Mouse (Mus musculus) ovary, postnatal 14 days (tissue): ENCODE measurements at regions not wholly inside any gene's neighbourhood (a gene's known extent, or its start where the extent isn't known, plus 50 kb on each side); places are given as distances from the start of the nearest gene placed in this dataset.
"Not testable (repeated sequence)": the region's sequence is repeated elsewhere in the genome, so short reads cannot be mapped to it uniquely, and the experiment has no call there.

Experiments used
- DNase-seq: peaks from one replicate; pipeline ENCODE4 v3.0.0; 2022; ENCODE audit warnings: low spot score

DNA sequence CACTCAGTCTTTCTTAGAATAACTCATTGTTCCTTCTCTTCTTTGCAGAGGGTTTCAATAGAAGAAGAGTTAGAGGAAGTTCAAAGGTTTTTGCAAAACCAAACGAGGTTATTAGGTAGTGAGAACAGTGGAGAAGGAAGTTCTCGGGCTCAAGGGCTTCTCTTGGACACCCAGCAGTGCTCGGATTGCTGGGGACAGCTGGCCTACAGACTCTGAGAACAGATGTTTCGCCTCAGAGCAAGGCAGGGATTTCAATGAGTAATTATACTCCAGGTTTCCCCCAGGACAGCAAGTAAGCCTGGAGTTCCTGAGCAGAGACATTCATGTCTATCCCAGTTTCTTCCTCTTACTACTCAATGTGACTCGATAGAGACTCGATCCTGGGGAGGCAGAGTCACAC, 94.4 kb downstream of the Cd24a start:
- DNase-seq = no peak

DNA sequence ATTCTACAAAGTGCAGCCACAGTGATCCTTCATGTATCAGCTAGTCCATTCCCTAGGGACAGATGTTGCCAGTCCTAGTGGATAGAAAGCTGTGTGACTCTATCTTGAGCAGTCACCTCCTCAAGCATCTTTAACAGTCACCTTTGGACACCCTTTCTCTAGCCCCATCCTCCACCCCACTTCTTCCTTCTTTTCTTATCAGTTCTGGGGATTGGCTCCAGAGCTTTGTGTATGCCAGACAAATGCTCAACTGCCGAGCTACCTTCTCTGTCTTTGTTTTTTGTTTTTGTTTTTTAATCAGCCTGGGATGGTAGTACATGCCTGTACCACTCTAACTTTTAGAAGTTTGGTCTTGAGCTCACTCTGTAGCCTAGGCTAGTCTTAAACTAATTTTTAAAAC, 96.7 kb downstream of the Cd24a start:
- DNase-seq = no peak

DNA sequence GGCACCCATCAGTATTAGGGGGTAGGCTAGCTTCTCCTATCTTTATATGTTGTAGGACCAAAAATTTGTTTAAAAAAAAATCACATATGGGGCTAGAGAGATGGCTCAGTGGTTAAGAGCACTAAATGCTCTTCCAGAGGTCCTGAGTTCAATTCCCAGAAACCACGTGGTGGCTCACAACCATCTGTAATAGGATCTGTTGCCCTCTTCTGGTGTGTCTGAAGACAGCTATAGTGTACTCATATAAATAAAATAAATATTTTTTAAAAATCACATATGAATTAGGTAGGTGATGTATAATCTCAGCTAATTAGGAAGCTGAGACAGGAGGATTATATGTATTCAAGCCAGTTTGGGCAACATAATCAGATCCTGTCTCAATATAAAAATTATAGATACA, 97.4 kb downstream of the Cd24a start:
- not testable (repeated sequence) for DNase-seq

DNA sequence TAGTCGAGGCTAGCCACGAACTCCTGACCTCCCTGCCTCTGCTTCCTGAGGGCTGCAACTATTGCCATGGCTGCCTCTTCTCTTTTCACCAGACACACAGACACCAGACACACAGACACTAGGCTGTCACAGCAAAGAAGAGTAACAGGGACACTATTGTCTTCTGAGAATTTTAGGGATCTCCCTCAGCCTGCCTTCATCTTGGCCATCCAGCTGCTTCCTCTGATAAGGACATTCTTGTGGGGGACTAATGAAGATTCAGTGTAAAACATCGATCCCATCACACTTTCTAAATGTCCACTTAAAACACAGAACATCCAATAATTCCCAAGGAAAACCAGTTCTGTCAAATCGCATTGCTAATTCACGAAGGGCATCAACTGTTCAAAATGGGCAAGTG, 98.2 kb downstream of the Cd24a start:
- no peak for DNase-seq

DNA sequence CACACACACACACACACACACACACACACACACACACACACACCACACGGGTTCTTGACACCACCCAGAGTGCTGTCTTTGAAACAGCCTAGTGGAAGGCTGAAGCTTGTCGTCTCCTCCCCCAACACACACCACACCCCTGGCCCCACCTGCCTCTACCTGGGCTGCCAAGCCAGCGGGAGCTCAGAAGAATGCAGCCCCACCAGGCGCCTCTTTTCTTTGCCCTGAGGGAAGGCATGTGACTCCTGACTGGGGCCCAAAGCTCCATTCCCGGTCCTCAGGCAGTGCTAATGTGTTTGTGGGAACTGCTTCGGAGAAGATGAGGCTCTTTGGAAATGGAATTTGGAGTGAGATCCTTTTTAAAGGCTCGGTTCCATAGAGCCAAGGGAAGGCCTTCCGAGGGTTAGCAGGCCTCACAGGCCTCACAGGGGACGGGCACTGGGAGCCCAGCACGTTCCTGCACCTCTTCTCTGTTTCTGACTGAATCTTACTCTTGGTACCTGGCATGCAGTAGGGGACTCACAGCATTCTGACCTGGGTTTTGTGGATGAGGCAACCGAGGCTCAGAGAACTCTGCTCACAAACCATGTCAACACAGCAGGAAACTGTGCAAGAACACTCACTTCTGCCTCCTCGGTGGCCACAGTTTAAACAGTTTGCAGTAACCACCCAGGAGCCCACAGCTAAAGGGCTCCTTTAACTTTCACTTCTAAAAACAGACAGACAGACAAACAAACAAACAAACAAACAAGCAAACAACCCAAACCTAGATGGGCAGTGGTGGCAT, 106.4 kb downstream of the Cd24a start:
- DNase-seq = no peak

DNA sequence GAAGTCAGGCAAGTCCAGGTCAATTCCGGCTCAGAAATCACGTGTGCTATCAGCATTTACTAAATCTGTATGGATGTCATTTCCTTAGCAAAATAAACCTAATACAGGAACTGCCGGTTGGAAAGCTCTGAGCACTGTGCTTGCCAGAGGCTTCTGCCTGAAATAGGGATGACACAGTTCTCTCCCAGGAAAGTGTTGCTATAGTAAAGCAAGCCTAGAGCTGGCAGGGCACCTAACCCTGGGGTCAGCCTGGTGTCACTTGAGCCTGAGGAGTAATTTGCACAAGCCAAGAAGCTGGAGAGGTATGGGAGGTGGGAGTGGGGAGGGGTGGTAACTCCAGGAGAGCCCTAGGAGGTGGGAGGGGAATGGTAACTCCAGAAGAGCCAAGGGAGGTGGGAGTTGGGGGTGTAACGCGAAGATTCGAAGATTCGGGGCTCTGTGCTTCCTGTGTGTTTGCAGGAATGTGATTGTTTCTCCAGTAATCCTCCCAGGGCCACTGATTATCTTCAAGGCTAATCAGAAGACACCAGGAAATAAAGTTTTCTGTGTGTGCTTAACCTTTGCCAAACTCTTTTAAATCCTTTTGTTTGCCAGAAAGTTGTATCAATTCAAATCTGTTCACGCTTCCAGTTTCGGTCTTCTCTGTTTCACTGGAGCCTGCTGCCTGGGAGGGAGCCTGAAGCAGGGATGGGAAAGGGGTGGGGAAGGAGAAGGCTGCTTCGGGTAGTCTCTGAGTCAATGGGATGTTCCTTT, 111.3 kb downstream of the Cd24a start:
- no peak for DNase-seq

DNA sequence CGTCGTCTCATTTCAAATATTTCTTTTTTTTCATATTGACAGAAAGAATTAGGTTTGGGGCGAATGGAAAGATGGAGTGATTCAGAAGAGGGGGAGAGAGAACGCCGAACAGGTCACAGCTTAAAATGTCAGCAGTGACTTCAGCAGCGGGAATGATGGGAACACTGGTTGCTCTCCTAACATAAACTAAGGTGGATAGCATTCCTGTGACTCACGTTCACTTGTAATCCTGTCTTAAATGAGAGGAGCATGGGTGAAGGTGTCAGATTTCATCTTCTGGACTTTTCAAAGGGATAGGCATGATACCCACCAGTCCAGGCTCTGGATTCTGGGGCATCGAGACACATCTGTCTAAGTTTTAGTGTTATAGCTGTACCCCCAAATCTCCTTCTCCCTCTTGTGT, 111.8 kb downstream of the Cd24a start:
- no peak for DNase-seq

DNA sequence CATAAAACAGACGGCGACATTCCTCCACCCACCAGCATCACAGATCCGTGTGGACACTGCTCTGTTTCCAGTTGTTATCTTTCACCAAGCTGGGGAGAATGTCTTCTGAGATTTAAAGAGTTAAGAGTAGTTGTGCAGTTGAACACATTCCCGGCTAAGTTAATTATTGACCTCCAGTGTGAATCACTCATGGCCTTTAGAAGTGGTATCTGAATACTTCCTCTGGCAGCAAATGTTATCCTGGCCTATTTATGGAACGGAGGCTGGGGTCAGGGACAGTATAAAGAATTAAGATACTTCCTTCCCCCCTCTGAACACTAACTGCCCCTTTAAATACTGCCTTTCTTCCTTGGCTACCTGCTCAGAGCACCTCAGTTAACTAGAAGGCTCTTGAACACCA, 115.9 kb downstream of the Cd24a start:
- no peak for DNase-seq

DNA sequence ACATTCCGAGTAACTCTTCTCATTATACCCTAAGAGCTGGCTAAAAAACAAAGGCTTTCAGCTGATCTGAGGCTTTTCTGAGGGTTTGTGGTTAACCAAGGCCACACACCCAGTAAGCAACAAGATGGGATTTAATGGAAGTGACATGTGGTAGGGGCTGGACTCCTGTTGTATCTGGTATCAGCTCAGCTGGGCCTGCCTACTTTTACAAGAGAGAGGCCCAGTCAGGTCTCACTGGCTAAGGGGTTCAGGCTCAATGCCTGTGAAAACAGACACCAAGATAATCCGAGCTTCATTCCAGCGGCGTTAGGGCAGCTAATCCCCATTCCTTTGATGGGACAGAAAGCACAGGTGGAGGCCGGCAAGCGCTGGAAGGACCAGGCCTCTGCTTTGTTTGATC, 116.4 kb downstream of the Cd24a start:
- DNase-seq = no peak

DNA sequence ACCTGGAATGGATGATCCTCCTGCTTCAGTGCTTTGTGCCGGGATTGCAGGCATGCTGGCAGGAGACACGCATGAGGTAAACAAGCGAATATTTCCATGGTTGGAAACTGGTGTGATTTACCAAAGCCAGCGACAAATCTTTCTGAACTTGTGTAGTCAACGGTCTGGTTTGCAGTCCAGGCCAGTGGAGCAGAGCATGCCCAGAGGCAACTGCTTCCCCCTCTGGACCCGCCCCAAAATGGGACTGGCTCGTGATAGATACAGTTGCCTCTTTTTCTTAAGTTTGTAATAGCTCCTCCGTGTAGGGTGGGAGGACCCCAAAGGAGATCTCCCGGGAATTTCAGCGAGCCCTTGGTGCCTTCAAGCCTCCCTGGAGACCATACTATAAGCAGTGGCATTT, 117.4 kb downstream of the Cd24a start:
- no peak for DNase-seq

DNA sequence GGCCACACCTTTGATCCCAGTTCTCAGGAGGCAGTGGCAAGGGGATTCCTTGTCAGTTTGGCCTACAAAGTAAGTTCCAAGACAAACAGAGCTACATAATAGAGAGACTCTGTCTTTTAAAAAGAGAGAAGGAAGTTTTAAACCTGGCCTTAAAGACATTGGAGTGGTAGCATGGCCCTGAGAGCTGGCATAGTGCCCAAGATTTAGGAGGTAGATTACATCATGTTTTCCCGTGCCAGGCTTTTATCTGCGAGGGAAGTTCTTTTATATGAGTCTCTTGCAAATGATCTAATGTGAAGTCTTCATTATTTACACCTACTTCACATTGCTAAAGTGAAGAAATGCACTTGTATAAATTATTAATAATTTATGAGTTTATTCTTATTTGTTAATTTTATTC, 119.8 kb downstream of the Cd24a start:
- DNase-seq = no peak

DNA sequence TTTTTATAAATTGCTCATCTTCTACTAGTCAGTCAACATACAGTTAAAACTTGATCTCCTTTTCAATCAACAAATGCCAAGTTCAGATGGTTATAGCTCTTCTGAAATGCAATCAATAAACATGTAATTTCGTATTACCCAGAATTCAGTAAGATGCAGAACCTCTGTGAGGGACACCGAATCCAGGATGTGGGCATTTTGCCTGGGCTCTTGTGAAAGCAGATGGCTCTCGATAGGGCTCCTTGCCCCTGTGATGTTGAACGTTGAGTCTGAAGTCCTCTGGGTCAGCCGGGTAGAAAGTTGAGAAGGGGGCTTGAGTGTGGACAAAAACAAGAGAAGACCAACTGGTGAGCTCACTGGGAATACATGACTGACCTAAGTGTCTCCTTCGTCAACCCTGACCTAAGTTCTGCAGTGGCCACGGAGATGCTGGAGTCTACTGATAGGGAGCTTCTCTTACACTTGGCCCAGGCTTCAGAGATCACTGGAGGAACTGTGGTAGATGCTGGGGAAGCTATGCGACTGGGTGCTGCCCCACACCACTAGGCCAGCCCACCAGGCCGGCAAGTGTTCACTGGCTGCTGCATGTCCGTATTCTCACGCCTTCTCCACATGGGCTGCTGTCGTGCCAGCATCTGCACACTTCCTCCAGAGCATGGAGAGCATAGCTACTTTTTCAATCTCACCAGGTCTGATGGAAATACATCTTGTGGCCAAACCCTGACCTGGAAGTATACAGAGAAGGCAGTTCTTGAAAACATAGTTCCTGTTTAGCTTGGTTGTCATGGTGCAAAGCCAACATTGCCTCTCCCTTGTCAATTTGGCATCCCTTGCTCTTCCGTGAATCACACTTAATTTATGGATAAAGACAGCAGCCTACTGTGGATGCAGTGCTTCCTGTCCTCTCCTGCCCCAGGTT, 122.5 kb downstream of the Cd24a start:
- no peak for DNase-seq

DNA sequence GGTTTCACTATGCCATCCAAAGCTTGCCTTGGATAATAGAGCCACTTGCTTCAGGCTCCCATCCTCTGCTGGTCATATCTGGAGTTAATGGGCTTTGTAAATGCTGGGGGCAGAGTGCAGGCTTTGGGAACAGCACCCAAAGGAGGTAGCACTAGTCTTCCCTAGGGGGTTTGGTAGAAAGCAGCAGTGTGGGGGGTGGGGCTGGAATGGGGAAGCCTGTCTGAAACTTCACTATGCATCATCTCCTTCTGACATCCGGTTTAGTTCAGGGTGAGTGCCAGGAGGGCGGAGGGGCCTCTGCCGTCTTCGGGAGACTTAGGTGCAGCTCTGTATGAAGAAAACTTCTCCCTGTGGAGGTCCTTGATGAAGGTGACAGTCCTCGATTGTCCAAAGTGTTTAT, 124.8 kb downstream of the Cd24a start:
- DNase-seq = no peak

DNA sequence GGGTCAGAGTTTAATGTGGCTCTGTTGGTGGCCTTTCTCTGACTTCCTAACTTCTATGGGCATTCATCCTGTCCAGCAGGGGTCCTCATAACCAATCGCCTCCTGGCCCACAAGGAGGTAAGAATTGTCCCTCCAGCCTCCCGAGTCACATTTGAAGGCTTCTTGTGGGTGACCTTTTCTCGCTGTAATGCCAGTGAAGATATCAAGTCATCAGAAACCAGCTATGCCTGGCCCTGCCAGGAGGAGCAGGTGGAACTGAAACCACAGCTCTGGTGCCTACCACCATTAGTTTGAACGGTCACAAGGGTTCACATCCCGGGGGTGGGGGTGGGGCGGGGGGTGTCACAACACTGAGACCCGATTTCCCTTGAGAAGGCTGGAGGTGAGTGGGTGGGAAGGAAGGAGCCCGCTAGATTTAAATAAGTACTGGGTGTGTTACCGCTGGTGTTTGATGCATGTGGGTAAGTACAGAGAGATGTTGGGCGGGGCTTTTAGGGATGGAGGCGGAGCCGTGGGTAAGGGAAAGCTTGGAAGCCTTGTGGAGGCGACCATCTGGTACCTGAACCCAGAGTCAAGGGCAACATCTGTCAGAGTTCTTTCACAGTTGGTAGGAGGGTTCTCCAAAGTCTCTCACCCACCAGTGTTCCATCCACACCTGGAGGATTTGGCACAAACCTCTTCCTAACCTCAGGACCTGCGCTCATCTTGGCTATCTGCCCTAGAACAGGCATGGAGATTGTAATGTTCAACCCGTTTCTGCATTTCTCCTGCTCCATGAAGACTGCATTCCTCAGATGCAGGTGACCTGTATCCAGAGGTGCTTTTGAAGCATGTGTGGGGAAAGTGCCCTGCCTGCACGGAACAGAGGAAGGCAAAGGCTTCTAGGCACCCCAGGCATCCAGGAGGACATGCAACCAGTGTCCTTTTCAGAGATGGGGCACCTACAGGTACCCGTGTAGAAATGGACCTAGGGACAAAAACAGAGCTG, 128.2 kb downstream of the Cd24a start:
- no peak for DNase-seq

DNA sequence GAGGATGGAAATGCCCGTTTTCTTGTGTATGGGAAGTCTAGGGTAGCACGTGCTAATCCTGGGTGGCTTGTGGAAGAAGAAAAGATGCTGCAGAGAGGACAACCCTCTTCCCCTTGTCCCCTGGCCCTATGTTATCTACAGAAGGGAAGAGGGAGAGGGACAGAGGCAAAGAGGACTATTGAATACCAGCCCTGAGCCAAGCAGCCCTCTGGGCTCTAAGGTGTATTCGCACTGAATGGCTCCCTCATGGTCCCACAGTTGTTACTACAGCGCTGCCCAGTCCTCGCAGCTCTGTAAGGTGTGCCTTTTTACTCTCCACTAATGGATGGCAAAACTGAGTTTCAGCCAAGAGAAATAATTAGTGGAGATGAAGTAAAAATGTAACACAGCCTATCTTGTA, 128.9 kb downstream of the Cd24a start:
- DNase-seq = no peak

DNA sequence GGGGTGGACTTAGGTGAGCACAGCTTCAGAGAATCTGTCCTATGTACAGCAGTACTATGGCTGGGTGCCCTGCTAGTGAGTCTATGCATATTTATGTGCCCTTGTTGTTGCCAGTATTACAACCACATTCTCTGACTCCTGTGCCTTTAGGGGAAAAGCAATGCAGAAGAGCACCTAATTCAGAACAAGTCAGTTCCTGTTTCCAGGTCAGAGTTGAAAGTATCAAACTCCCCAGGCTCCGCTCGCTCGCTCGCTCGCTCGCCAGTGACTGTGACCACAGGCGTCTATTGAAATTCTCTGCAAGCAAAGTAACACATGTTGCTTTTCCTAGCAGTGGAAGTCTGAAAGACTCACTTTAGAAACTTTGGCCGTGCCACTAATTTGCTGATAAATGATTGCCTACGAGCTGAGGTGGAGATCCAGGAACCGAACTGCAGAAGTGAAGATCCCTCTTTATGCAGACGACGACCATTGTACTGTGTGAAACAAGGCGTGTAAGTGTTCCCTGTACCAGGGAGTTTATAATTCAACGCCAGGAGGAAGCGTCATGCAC, 129.8 kb downstream of the Cd24a start:
- DNase-seq = no peak

DNA sequence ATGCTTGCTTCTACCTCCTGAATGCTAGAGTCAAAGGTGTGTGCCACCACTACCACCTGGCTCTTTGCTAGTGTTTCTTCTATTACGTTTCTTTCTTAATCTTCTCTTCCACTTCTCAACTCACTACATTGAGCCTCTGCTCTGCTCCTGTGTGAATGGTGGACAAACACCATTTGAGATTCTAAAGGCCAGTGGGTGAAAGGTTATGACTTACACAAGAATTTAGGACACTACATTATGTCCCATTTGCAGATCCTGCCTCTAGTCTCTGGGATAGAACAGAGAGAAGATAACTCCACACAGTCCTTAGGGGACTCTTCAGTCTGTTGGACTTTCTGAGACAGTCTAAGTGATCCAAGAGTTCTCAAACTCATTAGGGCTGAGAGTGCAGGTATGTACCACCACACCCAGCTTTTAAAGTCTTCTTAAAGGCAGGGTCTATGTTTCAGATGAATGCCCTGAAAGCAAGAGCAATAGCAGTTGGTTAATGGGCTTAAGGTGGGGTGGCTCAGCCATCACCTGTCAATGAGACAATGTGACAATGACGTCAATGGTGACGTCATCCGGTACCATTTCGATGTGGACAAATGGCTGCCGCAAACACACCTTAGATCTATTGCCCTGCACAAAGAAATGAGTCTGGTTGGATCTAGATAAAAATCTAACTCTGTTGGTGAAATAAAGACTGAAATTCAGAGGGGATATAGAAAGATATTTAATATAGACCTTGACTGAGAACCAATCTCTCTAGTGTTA, 131.4 kb downstream of the Cd24a start:
- DNase-seq = no peak

DNA sequence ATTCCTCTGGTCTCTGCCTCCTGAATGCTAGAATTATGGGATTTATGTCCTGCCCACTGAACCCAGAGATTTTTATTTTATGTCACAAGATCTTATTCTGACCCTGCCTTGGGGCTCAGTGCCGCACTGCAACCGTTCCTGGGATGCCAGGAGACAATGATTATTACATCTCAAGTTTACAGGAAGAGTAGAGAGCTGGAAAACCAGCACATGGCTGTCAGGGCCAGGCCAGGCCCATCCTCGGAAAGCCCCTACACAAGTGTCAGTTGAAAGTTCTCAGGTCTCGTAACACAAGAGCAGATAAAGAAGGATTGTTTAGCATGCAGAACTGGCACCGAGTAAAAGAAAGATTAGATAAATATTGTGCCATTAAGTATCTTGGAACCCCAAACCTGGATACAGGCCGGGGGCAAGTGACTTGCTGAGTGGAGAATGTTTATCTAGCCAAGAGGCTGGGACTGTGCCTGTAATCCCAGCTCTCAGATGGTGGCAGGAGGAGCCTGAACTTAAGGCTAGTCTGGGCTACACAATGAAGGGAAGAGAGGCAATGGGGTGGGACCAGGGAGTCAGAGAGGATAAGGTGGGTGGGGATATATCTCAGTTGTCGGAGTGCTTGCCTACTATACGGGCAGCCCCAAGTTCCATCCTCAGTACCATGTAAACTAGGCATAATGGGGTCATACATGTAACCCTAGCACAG, 132.3 kb downstream of the Cd24a start:
- DNase-seq = no peak

DNA sequence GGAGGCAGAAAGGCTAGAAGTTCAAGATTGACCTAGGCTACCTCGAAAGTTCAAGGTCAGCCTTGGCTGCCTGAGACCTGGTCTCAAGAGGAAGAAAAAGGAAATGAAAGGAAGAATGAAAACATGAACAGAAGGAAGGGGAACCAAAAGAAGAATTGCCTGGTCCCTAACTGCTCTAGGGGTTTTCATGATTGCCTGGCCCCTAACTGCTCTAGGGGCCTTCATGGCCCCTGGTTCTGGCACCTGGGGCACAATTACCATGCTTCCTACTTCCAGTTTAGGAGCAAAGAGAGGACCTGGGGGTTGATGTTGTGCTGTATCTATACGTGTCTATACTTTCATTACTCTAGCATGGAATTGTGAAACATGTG, 132.8 kb downstream of the Cd24a start:
- no peak for DNase-seq

DNA sequence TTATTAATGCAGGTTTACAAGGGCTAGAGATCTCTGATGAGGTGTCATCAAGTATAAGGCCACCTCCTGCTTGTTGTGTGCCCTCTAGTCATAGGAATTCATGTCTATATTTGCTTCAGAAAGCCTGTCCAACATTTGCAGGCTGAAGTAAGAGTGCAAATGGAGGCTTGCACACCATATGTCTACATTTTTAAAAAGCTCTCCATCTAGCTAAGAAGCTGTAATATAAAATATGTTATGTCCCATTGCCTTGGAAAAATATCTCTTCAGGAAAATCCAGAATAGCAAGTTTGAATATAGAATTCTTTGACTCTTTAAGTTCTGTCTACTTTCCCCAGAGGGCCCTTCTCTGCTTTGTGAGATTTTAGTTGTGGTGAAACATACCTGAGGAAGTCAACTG, 134.6 kb downstream of the Cd24a start:
- no peak for DNase-seq
